Mouse (Mus musculus): ENCODE measurements around the gene Gstt4. TPM values are rescaled to one million over a fixed set of nuclear protein-coding genes. Genes with fewer than 3 reads are reported as not detected.
A peak's percentile ranks its signal among the peaks of the same experiment; 100 is the strongest.
"Not testable (repeated sequence)": the region's sequence is repeated elsewhere in the genome, so short reads cannot be mapped to it uniquely, and the experiment has no call there.

Gstt4 gene
- total RNA-seq, 2 experiments from 2014 or later, result not detected

DNA sequence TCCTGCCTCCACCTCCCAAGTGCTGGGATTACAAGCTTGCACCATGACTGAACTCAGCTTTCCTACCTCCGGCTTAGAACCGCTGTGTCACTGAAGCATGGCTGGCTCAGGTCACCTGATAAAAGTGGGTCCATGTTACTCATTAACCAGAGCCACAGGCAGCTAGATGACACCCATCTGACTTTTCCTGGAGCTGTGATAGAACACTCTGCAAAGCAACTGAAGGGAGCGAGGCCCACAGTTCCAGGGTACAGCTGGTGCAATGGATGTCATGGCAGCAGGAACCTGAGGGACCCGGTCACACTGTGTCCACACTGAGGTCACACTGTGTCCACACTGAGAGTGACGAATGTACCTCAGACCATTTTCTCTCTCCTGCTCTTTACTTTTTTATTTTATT is 32.5 kb downstream of the Gstt4 start:
- DNase-seq (ENCODE audit: low spot score), result no peak

DNA sequence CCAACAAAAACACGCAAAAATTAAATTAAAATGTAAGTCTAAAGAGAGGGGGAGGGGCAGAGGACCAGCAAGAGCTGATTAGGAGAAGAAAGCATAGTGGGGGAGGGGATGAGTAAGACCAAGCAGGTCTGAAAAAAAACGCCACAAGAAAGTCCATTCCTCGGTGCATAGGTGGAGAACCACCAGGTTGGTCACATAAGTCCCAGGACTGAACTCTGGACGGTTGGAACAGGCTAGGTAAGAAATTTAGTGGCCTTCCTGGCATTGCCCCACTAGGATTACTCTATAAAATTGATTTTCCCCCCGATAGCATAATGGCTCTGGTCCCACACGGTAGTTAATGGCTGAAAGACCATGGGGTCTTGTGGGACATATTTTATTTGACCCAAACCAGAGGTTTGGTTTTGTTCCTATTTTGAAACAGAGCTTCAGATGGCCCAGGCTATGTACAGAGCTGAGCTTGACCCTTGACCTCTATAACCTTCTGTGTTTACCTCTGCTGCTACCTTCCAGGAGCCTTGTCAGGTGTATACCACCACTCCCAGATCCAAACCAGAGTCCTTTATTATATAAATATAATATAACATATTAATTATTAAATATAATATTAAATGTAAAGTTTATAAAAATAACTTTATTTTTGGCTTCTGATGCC is 33.1 kb downstream of the Gstt4 start:
- DNase-seq (ENCODE audit: low spot score), result no peak

DNA sequence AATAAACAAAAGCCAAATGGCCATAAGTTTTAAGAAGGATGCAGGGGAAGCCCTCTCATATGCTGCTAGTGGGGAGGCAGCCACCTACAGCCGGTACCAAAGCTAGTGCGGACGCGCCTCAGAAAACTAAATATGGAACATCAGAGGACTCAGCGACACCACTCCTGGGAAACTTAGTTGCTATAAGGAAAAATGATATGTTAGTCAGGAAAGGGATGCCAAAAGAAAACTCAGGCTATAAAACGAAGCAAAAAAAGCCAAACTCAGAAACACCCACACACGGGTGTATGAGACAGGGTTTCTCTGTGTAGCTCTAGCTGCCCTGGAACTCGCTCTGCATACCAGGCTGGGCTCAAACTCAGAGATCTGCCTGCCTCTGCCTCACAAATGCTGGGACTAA is 34.1 kb downstream of the Gstt4 start:
- DNase-seq (ENCODE audit: low spot score), result no peak

DNA sequence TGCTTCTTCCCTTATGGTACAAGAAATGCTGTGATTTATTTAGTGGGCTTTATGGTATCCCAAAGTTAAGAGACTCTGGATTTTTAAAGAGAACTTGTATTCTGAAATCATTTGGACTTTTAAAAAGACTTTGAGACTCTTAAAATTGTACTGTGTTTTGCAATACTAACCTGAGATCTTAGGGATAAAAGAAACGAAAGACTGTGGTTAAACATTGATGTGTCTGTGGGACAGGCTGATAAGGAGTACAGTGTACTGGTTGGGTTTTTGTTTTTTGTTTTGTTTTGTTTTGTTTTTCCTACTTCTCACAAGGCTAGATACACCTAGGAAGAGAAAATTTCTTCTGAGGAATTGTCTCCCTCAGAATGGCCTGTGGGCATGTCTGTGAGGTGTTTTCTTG is 36.9 kb downstream of the Gstt4 start:
- DNase-seq (ENCODE audit: low spot score), result no peak

DNA sequence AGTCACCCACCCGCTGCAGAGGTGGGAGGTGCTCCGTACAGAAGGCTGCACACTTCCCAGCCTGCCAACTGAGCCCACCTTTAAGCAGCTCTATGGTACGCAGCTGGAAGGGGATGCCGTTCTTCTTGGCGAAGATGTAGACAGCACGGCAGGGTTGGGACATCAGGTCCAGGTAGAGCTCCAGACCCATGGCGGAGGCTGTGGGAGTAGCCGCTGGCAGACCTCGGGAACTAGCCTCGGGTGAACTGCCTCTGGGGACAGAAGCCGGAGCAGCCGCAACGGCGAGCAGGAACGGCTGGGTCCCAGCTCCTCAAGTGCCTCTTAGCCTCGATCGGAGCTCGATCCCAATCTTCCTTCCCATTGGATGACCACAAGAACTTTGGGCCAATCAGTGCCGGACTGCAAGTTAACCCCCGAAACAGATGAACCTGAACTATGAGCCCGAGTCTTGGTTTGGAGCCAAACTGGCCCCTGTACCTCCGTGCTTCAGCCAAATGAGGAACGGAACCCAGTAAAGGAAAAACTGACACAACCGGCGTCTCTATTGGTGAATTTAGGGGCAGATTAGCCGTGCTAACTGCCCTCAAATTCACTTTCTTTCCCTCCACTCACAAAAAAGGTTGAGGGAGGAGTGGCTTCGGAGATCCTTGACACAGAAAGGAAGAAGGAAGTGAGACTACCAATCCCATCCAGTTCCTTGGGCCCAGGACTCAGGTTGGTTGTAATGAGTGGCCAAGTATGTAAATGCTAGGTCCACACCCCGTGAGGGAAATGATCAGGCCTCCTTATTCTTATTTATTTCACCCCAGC is 41.4 kb downstream of the Gstt4 start, which contains the start of the genes Gm20441 and Gstt3:
TSS of gene Gm20441 (minus strand) at position 186 of the 810 bp plus-strand sequence.
TSS of gene Gstt3 (minus strand) at position 646 of the 810 bp plus-strand sequence.
- DNase-seq (ENCODE audit: low spot score), result peak; percentile 75

DNA sequence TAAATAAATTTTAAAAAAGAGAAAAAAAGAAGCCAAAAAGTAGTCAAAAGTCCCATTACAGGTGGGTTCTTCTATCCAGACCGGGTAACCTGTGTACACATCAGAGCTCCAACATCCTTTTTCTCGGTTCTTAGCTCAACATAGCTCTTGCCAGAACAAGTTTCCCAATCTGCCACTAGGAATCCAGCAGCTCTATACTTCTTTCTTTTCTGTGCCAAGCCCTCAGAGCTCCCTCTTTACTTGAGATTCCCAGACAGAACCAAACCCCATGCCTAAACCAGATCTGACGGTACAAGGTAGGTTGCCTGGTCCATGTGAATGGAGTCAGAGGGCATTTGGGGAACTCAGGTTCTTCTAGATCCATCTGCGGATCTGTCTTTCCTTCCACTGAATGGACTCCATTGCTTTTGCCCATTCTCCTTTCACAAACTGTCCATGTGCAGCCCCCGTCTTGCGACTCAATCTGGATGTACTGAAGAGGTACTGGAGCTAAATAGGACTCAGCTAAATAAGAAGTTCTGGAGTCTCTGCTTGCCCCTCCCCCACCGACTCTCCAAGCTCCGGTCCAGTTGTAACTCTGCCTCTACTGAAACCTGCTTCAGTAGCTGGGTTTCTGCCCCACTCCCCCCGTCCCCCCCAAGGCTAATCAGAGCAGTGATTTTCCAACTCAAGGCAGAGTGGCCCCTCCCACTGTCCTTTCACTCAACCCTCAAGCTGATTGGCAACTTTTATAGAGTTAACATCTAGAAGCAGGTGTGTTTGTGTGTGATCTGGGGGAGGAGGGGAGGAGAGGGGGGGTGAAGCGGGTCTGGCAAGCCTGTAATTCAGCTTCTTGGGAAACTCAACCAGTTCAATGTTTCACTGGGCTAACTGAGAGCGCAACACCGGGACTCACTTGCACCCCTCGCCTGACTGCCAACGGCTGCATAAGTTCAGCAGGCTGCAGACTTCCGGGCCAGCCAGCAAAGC is 42.9 kb downstream of the Gstt4 start:
- no peak for DNase-seq (ENCODE audit: low spot score)

DNA sequence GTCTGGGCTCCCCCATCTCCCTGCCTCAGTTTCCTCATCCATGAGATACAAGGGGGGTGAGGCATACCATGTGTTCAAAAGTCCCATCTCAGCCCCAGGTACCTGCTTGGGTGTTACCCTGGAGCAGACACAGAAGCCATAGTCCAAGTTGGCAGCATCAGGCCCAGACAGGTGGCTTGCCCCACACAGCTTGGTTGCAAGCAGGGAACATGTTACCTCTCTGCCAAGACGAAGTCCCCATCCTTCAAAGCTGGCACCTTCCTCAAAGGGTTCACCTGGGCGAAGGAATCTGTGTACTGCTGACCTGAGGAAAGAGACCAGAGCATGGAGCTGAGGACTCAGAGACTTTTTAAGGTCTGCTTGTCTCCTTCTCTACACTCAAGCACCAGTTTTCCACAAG is 44.5 kb downstream of the Gstt4 start:
- no peak for DNase-seq (ENCODE audit: low spot score)

DNA sequence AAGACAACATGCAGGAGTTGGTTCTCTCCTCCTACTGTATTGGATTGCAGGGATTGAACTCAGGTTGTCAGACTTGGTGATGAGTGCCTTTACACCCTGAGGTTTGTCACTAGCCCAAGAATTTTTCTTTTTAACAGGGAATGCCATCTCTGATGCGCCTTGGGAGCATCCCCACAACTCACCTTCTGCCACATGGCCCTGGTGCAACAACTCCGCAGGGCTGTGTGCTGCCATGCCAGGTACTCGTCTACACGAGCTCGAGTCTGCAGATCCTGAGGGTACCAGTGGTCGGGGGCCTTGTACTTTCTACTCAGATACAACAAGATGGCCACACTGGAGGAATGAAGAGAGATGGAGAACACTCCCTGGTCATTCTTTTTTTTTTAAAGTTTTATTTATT is 45.8 kb downstream of the Gstt4 start:
- no peak for DNase-seq (ENCODE audit: low spot score)

DNA sequence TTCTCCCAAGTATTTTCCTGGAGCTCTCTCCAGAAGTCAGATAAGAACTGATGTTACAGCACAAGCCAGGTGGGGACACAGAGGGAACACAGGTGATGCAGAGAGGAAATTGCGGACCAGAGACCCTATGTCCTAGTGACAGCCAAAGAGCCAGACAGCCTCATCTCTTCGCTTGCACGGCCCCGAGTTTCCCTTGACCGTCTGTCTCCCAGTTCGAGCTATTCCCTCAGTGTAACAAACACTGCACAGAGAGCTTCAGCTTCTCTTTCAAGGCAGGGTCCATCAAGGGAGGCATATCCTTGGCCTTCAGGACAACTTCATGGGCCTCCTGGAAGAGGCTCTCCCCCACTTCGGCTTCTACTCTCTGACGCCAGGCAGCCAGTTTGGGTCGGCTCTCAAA is 47.8 kb downstream of the Gstt4 start:
- no peak for DNase-seq (ENCODE audit: low spot score)

DNA sequence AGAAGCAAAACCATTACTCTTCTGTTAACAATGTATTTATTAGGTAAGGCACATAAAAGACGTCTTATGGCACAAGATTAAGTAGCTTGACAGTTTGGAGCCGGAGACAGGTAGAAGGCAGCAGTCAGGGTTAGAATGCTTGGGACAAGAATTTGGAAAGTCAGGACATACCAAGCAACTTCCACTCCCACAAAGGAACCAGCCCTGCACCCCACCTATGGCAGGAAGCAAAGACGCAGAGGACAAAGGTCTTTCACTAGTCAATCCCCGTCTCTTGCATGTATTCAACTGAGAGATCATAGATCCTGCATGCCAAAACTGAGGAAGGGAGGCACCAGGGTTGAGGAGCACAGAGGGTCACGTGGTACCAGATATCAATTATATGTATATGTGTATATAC is 48.2 kb downstream of the Gstt4 start:
- no peak for DNase-seq (ENCODE audit: low spot score)

DNA sequence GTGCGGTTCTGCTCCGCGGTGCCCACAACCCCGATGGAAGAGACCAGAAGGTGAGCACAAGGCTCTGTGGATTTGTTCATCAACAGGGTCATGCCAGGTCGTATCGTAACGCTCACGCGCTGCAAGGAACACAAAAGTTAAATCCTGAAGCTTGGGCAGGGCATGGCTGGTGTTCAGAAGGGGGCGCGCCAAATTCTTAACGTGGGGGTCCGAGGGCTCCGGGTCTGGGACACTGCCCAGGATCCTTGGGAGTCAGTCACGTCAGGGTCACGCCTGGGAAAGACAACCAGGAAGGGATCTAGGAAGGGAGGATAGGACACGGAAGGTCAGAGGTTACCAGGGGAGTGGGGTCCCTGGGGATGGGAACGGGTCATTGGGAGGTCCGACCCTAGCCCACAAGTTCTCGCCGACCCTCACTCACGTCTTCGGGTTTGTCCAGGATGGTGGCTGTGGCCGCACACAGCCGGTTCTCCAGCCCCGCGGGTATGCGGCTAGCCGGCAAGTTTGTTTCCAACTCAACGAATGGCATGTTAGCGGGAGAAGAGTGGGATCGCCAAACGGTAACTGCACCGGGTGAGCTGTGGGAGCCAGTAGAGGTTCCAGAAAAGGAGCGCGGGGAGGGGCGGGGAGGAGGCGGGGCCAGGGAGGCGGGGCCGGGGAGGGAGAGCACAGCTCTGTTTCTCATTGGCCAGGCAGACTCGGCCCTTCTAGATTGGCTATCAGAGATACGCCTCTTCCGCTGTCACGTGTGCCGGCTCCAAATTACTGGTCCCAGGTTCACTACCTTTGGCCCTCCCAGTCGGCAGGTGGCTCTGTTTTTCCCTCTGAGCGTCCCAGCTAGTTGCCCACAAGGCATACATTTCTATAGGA is 49.3 kb downstream of the Gstt4 start, which contains the start of gene Ddt:
TSS of gene Ddt (minus strand) at position 620 of the 870 bp plus-strand sequence.
- peak; percentile 81 for DNase-seq (ENCODE audit: low spot score)

DNA sequence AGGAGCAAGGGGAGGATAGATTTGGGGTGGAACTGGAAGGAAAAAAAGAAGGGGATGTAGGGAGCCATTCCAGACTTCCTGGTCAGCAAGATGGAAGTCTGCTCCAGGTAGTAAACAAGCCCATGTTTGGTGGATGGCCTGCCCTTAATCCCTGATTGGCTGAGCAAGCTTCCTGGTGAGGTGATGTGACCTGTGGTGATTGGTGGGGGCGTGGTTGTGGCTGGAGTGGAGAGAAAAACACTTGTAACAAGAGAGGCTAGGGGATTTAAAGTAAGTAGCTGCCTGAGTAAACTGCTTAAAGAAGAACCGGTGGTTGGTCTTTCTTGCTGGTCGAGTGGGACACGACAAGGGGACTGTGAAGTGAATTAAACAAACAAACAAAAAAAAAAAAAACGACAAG is 54.6 kb downstream of the Gstt4 start:
- not testable (repeated sequence) for DNase-seq (ENCODE audit: low spot score)

DNA sequence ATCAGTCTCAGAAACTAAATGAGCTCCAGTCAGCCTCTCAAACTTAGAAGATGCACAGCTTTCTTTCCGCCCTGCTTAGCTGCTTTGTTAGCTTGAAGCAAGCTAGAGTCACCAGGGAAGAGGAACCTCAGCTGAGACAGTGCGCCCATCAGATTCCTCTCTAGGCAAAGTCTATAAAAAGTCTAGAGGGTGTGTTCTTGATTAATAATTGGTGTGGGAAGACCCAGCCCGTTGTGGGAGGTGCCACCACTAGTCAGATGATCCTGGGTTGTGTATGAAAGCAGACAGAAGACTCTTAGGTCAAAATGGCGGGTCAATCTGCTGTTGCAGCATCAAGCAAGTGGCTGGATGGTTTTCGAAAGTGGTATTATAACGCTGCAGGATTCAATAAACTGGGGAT is 55.5 kb downstream of the Gstt4 start:
- DNase-seq (ENCODE audit: low spot score), result no peak

Other genes with a start within 250 kb of the Gstt4 start
- gene Ggt5, start 233.2 kb downstream of the Gstt4 start, total RNA-seq (2021), result 1 to 10 TPM; 2.4 to 2.8 TPM
- 1 to 10 TPM; 1.8 to 2.3 TPM for gene Susd2, start 178.5 kb downstream of the Gstt4 start, total RNA-seq (2021)
- gene Cabin1, start 58.2 kb downstream of the Gstt4 start, total RNA-seq (2021), result 1 to 10 TPM; 7.7 to 8.0 TPM
- 10 to 100 TPM; 30.6 to 38.3 TPM for gene Ddt, start 49.1 kb downstream of the Gstt4 start, total RNA-seq (2021)
- not detected for gene Gm20441, start 41.6 kb downstream of the Gstt4 start, total RNA-seq (2021)
- gene Gstt3, start 41.1 kb downstream of the Gstt4 start, total RNA-seq (2021), result 1 to 10 TPM; 1.8 to 2.5 TPM
- gene Gstt1, start 24.0 kb downstream of the Gstt4 start, total RNA-seq (2021), result 1 to 10 TPM; 6.0 to 8.0 TPM
- 1 to 10 TPM; 2.6 to 3.4 TPM for gene Gstt2, start 14.9 kb upstream of the Gstt4 start, total RNA-seq (2021)
- gene Mif, start 37.7 kb upstream of the Gstt4 start, total RNA-seq (2021), result 100 to 1,000 TPM; 150 to 158 TPM
- under 1 TPM in 1 of 2 experiments, not detected in 1; 0.38 TPM for gene Derl3, start 70.9 kb upstream of the Gstt4 start, total RNA-seq (2021)
- 10 to 100 TPM; 14.2 to 16.6 TPM for gene Smarcb1, start 99.1 kb upstream of the Gstt4 start, total RNA-seq (2021)
- gene Chchd10, start 110.6 kb upstream of the Gstt4 start, total RNA-seq (2021), result 1,000 to 10,000 TPM; 1,419 to 1,763 TPM
- gene Mmp11, start 114.0 kb upstream of the Gstt4 start, total RNA-seq (2021), result 1 to 10 TPM; 1.8 to 2.6 TPM
- gene Gm867, start 118.1 kb upstream of the Gstt4 start, total RNA-seq (2021), result not detected
- gene Vpreb3, start 120.5 kb upstream of the Gstt4 start, total RNA-seq (2021), result not detected
- gene Gm5134, start 132.0 kb upstream of the Gstt4 start, total RNA-seq (2021), result not detected
- 1 to 10 TPM; 8.0 to 10.0 TPM for gene Zfp280b, start 210.1 kb upstream of the Gstt4 start, total RNA-seq (2021)

Measured in gastrocnemius, adult 18-20 months (tissue).